Mouse (Mus musculus) heart, adult 2 months (tissue): ENCODE data around the gene Chrd.

ENCODE experiments used
- CTCF ChIP-seq: fragments of 200-600 bp; IDR thresholded peaks from 2 replicates; pipeline ENCODE4 v1.8.1; 2022; ENCODE audit warnings: antibody characterized with exemption, mild to moderate bottlenecking, moderate library complexity
- EP300 ChIP-seq: fragments of 200-500 bp; IDR thresholded peaks from 2 replicates; pipeline ENCODE4 v1.6.1; 2011; ENCODE audit warnings: low read depth, low read length, control low read depth; ENCODE audit not compliant: insufficient read depth
- POLR2A ChIP-seq: fragments of 200-500 bp; IDR thresholded peaks from 2 replicates; pipeline ENCODE4 v1.6.1; 2011; ENCODE audit warnings: mild to moderate bottlenecking, low read depth, low read length, control low read depth; ENCODE audit not compliant: insufficient read depth

GRCm38 (mm10) chr16:20700036-20700435 is 32.9 kb upstream of the Chrd start:
- TF ChIP-seq CTCF (no peak), POLR2A (no peak), EP300 (no peak)
